Mouse (Mus musculus) left cerebral cortex, postnatal 10 days (tissue): ENCODE results near the gene Sp110. TPM values are rescaled to one million over a fixed set of nuclear protein-coding genes. Genes with fewer than 3 reads are reported as not detected.
"Not testable (repeated sequence)": the region's sequence is repeated elsewhere in the genome, so short reads cannot be mapped to it uniquely, and the experiment has no call there.

ENCODE experiments used
- DNase-seq, 2 experiments: peaks; one replicate each; pipeline ENCODE4 v3.0.0; 2021 to 2022; ENCODE audit warnings: low spot score in 2 of 2, mixed read lengths in 1 of 2; ENCODE audit errors: extremely low spot score in 1 of 2
- intact Hi-C: fragments of 180-260 bp; cut with DNase I; formaldehyde crosslinking; loops from one replicate; pipeline ENCODE4 v1.15.1; 2025
- total RNA-seq, 2 experiments: library from RNA; stranded (reverse); gene quantifications; 2 replicates each; pipeline ENCODE4 v1.2.3; 2021

Sp110 gene
- total RNA-seq, 2 experiments from 2014 or later: 0.51 to 0.95 TPM

DNA sequence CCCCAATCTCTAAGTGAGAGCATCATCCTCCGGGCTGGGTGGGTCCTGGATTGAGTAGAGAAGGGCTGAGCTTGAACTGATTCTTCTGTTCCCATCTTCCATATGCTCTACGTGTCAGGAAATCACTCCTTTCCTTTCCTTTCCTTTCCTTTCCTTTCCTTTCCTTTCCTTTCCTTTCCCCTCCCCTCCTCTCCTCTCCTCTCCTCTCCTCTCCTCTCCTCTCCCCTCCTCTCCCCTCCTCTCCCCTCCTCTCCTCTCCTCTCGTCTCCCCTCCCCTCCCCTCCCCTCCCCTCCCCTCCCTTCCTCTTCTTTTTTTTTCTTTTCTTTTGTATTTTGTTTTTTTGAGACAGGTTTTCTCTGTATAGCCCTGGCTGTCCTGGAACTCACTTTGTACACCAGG is 23.2 kb downstream of the Sp110 start, which contains the start of gene G530012D18Rik:
G530012D18Rik (plus strand) TSS at position 301 of the 400 bp plus-strand sequence.
- intact Hi-C loops: not testable (repeated sequence)

DNA sequence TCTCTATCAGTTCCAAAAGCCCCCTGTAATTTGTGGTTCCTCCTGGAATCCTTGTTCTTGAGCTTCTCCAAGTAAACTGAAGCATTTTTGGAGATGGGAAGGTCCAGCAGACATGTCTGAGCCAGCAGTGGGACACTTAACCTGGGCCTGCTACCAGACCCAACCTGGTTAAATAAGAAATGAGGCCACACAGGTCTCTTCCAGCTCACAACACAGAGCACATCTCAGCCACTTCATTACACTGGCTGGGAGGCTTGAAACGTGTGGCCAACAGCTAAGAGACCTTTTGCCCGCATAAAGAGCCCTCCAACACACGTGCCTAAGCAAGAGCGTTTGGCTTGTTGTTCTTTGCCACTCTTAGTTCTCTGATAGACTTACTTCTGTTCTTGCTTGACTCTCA is 25.1 kb downstream of the Sp110 start:
- DNase-seq, intact Hi-C loops: not testable (repeated sequence)

More for the DNA sequence above, 23.2 kb downstream of the Sp110 start, which contains the start of gene G530012D18Rik:
- DNase-seq: not testable (repeated sequence)

DNA sequence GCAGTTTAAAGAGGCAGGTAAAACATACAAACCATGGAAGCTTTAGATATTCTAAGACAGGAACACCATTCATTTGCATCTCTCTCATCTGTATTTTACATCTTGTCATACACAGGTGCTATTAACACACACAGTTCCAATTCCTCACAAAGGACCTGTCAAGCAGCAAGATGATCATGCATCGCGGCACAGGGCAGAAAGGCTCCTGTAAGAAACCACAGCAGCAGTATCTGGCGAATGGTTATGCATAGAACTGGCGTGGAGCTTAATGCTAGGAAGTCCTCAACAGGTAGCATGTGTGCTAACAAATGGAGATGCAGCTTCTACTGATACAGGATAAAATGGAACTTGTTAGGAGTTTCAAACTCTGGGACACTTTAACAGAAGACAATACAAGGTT is 43.4 kb downstream of the Sp110 start:
- intact Hi-C loops: not testable (repeated sequence)

DNA sequence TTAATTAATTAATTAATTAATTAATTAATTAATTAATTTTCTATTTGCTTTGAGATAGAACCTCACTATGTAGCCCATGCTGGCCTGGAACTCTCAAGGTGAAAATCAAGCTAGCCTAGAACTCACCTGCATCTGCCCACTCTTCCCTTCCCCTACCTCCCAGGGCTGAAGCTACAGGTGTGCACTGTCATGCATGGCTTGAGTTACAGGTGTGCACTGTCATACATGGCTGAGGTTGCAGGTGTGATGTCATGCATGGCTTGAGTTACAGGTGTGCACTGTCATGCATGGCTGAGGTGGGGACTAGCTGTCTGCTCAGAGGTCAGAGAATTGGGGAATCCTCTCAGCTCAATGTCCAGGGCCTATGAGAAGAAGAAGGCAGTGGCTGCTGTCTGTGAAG is 52.2 kb downstream of the Sp110 start:
- DNase-seq, intact Hi-C loops: not testable (repeated sequence)

More for the DNA sequence above, 43.4 kb downstream of the Sp110 start:
- peak in 1 of 2 experiments; percentile 30 for DNase-seq

DNA sequence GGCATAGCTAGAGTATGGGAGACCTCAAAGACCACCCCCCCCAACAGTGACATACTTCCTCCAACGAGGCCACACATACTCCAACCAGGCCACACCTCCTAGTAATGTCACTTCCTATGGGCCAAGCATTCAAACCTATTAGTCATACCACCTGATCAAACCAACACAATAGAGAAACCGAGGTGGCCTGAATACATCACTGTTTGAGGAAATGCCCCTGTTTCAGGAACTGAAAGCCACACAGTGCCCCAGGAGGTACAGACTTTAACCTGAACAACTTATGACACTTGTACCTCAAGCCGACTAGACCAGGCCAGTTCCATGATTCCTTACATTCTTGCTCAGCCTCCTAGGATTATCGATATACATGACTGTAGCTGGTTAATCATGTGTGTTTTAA is 54.8 kb downstream of the Sp110 start:
- DNase-seq, intact Hi-C loops: not testable (repeated sequence)

DNA sequence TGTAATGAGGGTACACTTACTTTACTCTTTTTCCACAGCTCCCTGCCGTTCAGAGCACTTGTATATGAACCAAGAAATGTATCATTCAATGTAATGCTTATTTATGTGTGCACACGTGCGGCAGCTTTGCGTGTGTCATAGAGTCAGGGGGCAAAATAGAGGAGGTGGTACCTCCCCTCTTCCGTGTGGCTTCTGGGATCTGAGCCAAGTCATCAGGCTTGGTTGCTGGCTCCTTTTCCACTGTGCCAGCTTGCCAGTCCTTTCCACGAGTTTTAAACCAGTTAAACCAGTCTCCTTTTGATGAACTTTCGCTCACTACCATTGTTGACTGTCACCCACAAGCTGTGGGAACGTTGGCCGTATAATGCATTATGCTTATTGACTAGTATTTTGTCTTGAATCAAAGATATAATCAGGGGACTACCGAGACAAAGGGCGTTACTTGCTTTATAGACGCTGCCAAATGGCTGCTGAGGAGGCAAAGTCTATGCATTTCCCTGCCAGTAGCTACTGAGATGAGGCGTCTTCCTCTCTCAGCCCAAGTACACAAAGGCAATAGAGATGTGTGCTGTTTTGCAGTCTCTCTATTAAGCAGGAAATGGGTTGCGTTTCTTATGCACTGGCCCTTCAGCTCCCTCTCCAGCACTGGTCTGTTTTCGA is 70.0 kb downstream of the Sp110 start:
- DNase-seq: peak in 1 of 2 experiments; percentile 0
- intact Hi-C loops: not testable (repeated sequence)

Other genes with a start within 250 kb of the Sp110 start
- not detected for gene G530012D18Rik, start 23.1 kb downstream of the Sp110 start, total RNA-seq
- 1 to 10 TPM in 1 of 2 experiments, under 1 TPM in 1; 0.79 to 1.1 TPM for gene Sp140, start 1.6 kb upstream of the Sp110 start, total RNA-seq
- gene Sp100, start 51.2 kb upstream of the Sp110 start, total RNA-seq: under 1 TPM in 1 of 2 experiments, not detected in 1; 0.61 TPM
- under 1 TPM; 0.49 to 0.91 TPM for gene A630001G21Rik, start 179.8 kb upstream of the Sp110 start, total RNA-seq
- 100 to 1,000 TPM; 134 to 148 TPM for gene Cab39, start 194.6 kb upstream of the Sp110 start, total RNA-seq